Mouse (Mus musculus): ENCODE measurements around the gene Cyb5d2. TPM values are rescaled to one million over a fixed set of nuclear protein-coding genes. Genes with fewer than 3 reads are reported as not detected.
A peak's percentile ranks its signal among the peaks of the same experiment; 100 is the strongest.

Gene Cyb5d2
- polyA plus RNA-seq, 1 experiment from 2014 or later, result 7.9 TPM

DNA sequence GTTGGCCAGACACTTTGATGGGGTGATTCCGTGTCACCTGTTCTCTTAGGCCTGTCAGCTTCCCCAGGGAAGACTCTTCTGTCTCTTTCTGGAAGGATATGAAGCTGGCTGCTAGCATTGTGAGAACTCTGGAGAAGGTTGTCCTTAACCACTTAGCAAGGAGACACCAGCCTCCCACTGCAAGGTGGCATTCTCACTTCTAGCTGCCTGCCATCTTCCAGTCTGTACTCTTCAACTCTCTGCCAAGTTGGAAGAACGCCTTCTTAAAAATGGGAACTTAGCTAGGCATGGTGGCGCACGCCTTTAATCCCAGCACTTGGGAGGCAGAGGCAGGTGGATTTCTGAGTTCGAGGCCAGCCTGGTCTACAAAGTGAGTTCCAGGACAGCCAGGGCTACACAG, 17.7 kb upstream of the Cyb5d2 start:
- WGBS, result 91% methylated on average over 5 of the region's 5 CpGs
- Histone ChIP-seq H3K9me3 (replicated peaks; ENCODE audit: control insufficient read depth, low read length) (no peaks in the 10 kb centered on the region), H3K36me3 (ENCODE audit: control insufficient read depth, insufficient read depth) (no peaks in the 10 kb centered on the region), H3K27me3 (ENCODE audit: control insufficient read depth, insufficient read depth, low read length) (no peaks in the 10 kb centered on the region), H3K27ac (ENCODE audit: low read length) (no peak overlapping the region), H3K4me1 (ENCODE audit: control insufficient read depth, insufficient read depth, low read length) (no peaks in the 10 kb centered on the region), H3K9ac (ENCODE audit: low read length) (no peak overlapping the region), H3K4me2 (ENCODE audit: low read depth, low read length) (no peak overlapping the region), H3K4me3 (ENCODE audit: low read length) (no peak overlapping the region)
- no peak for ATAC-seq (replicated peaks; ENCODE audit: extremely low read depth, insufficient read depth, low FRiP score)

DNA sequence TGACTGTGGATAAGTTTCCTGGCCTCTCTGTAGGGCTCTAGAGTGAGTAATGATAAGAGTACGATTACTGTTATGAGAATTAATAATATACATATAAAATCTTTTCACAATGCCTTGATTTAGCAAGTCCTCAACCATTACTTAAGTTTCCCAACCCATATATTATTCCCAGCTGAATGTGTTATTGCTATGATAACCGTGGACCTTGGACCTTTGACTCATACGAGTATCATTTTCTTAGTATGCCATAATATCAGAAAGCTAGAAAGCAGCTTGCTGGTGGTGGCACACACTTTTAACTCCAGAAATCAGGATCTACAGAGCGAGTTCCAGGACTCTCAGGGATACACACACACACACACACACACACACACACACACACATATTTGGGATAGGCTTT, 12.1 kb upstream of the Cyb5d2 start:
- no peak for ATAC-seq (replicated peaks; ENCODE audit: extremely low read depth, insufficient read depth, low FRiP score)
- Histone ChIP-seq H3K27me3 (ENCODE audit: control insufficient read depth, insufficient read depth, low read length) (no peaks in the 10 kb centered on the region), H3K4me3 (ENCODE audit: low read length) (no peak overlapping the region), H3K27ac (ENCODE audit: low read length) (no peak overlapping the region), H3K9me3 (replicated peaks; ENCODE audit: control insufficient read depth, low read length) (no peaks in the 10 kb centered on the region), H3K9ac (ENCODE audit: low read length) (no peak overlapping the region), H3K4me1 (ENCODE audit: control insufficient read depth, insufficient read depth, low read length) (peaks cover 36% of the 10 kb centered on the region), H3K36me3 (ENCODE audit: control insufficient read depth, insufficient read depth) (no peaks in the 10 kb centered on the region), H3K4me2 (ENCODE audit: low read depth, low read length) (no peak overlapping the region)
- WGBS, result 61% methylated on average over 4 of the region's 4 CpGs

GRCm38 (mm10) chr11:72806556-72806955, 10.6 kb upstream of the Cyb5d2 start:
- no peak overlapping the region for H3K27ac ChIP-seq (ENCODE audit: low read length)
- no peaks in the 10 kb centered on the region for H3K27me3 ChIP-seq (ENCODE audit: control insufficient read depth, insufficient read depth, low read length)
- H3K4me1 ChIP-seq (ENCODE audit: control insufficient read depth, insufficient read depth, low read length), result peaks cover 39% of the 10 kb centered on the region
- H3K4me3 ChIP-seq (ENCODE audit: low read length), result no peak overlapping the region
- H3K9me3 ChIP-seq (replicated peaks; ENCODE audit: control insufficient read depth, low read length), result no peaks in the 10 kb centered on the region
- 68% methylated on average over 2 of the region's 2 CpGs for WGBS
- ATAC-seq (replicated peaks; ENCODE audit: extremely low read depth, insufficient read depth, low FRiP score), result no peak
- no peak overlapping the region for H3K4me2 ChIP-seq (ENCODE audit: low read depth, low read length)
- no peaks in the 10 kb centered on the region for H3K36me3 ChIP-seq (ENCODE audit: control insufficient read depth, insufficient read depth)
- H3K9ac ChIP-seq (ENCODE audit: low read length), result no peak overlapping the region

DNA sequence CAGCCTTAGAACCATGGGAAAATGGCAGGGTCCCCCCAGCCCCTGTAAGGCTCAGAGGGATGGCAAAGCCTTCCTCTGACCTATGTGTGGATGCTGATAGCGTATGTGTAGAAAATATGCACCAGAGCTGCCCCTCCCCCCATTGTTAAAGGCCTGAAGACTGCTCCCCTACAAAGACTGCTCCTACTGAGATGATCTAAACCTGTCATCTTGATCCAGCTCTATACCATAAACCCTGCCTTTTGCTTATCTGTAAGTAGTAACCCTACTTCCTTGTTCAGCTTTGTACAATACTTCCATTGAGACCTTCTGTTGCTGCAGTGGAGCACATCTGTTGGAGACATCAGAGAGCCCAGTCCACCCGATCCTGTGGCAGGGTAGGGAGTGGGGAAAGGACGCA, 9.3 kb upstream of the Cyb5d2 start:
- no peaks in the 10 kb centered on the region for H3K9me3 ChIP-seq (replicated peaks; ENCODE audit: control insufficient read depth, low read length)
- no peaks in the 10 kb centered on the region for H3K27me3 ChIP-seq (ENCODE audit: control insufficient read depth, insufficient read depth, low read length)
- WGBS, result 86% methylated on average over 3 of the region's 3 CpGs
- no peak for ATAC-seq (replicated peaks; ENCODE audit: extremely low read depth, insufficient read depth, low FRiP score)
- no peak overlapping the region for H3K4me3 ChIP-seq (ENCODE audit: low read length)
- H3K4me1 ChIP-seq (ENCODE audit: control insufficient read depth, insufficient read depth, low read length), result peaks cover 39% of the 10 kb centered on the region
- H3K36me3 ChIP-seq (ENCODE audit: control insufficient read depth, insufficient read depth), result no peaks in the 10 kb centered on the region
- no peak overlapping the region for H3K4me2 ChIP-seq (ENCODE audit: low read depth, low read length)
- no peak overlapping the region for H3K9ac ChIP-seq (ENCODE audit: low read length)
- no peak overlapping the region for H3K27ac ChIP-seq (ENCODE audit: low read length)

DNA sequence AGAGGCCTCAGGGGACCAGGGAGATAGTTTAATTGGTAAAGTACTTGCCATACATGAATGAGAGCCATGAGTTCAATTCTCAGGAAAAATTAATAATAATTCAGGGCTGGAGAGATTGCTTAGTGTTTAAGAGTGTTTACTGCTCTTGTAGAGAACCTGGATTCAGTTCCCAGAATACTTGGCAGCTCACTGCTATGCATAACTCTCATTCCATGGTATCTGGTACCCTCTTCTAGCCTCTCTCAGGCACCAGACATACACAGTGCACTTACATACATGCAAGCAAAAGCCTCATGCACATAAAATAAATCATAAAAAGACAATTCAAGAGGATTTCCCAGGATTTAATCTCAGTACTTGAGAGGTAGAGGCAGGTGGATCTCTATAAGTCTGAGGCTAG, 8.6 kb upstream of the Cyb5d2 start:
- Histone ChIP-seq H3K4me2 (ENCODE audit: low read depth, low read length) (no peak overlapping the region), H3K36me3 (ENCODE audit: control insufficient read depth, insufficient read depth) (no peaks in the 10 kb centered on the region), H3K9ac (ENCODE audit: low read length) (no peak overlapping the region), H3K4me1 (ENCODE audit: control insufficient read depth, insufficient read depth, low read length) (peaks cover 39% of the 10 kb centered on the region), H3K27me3 (ENCODE audit: control insufficient read depth, insufficient read depth, low read length) (no peaks in the 10 kb centered on the region), H3K4me3 (ENCODE audit: low read length) (no peak overlapping the region), H3K9me3 (replicated peaks; ENCODE audit: control insufficient read depth, low read length) (no peaks in the 10 kb centered on the region), H3K27ac (ENCODE audit: low read length) (no peak overlapping the region; the same call in 1 of the 2 replicates)
- ATAC-seq (replicated peaks; ENCODE audit: extremely low read depth, insufficient read depth, low FRiP score), result peak; percentile 75; the same call in 1 of the 2 replicates

DNA sequence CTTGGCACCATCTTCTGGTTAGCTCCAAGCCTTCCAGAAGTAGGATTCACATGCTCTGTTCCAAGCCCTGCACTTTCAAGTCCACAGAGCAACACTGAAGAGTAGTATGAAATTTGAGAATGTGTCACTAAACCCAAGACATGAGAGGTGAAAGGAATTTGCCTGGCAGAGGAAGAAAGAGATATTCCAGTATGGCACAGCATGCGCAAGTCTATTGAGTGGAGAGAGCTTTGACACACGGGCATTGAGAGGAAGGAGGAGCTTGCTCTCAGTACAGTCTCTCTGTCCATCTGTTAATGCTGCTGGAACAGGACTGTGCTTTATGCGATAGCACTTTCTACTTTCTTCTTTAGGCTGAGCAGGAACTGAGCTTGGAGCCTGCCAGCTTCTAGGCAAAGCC, 7.1 kb upstream of the Cyb5d2 start:
- H3K27ac ChIP-seq (ENCODE audit: low read length), result peak overlapping the region; percentile 34
- ATAC-seq (replicated peaks; ENCODE audit: extremely low read depth, insufficient read depth, low FRiP score), result peak; percentile 57; the same call in 1 of the 2 replicates

DNA sequence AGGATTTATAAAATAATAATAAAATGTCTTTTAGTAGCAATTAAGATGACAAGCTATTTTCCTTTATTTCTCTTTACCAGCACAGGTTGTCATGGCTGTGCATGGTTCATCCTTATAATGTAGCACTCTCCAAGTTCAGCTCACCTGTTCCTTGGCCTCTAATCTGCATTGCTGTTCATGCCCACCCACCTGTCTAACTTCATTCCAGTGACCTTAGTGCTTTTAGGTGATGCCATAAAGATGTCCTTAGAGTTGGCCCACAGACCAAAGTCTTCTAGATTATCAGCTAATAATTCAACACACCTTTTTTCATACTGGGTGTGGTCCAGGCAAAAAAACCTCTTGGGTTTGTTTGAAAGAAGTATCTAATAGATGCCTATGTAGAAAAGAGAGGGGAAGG, 5.2 kb upstream of the Cyb5d2 start:
- Histone ChIP-seq H3K27me3 (ENCODE audit: control insufficient read depth, insufficient read depth, low read length) (no peaks in the 10 kb centered on the region), H3K4me2 (ENCODE audit: low read depth, low read length) (no peak overlapping the region), H3K36me3 (ENCODE audit: control insufficient read depth, insufficient read depth) (no peaks in the 10 kb centered on the region), H3K4me3 (ENCODE audit: low read length) (no peak overlapping the region), H3K27ac (ENCODE audit: low read length) (no peak overlapping the region), H3K9me3 (replicated peaks; ENCODE audit: control insufficient read depth, low read length) (no peaks in the 10 kb centered on the region), H3K9ac (ENCODE audit: low read length) (no peak overlapping the region), H3K4me1 (ENCODE audit: control insufficient read depth, insufficient read depth, low read length) (peaks cover 31% of the 10 kb centered on the region)
- ATAC-seq (replicated peaks; ENCODE audit: extremely low read depth, insufficient read depth, low FRiP score), result no peak

More for the DNA sequence above, 7.1 kb upstream of the Cyb5d2 start:
- H3K9me3 ChIP-seq (replicated peaks; ENCODE audit: control insufficient read depth, low read length), result no peaks in the 10 kb centered on the region
- H3K27me3 ChIP-seq (ENCODE audit: control insufficient read depth, insufficient read depth, low read length), result no peaks in the 10 kb centered on the region
- no peak overlapping the region for H3K4me2 ChIP-seq (ENCODE audit: low read depth, low read length)
- H3K36me3 ChIP-seq (ENCODE audit: control insufficient read depth, insufficient read depth), result no peaks in the 10 kb centered on the region
- no peak overlapping the region for H3K4me3 ChIP-seq (ENCODE audit: low read length)
- H3K4me1 ChIP-seq (ENCODE audit: control insufficient read depth, insufficient read depth, low read length), result peaks cover 39% of the 10 kb centered on the region
- H3K9ac ChIP-seq (ENCODE audit: low read length), result no peak overlapping the region
- WGBS, result 49% methylated on average over 3 of the region's 3 CpGs

GRCm38 (mm10) chr11:72798112-72798511, 2.2 kb upstream of the Cyb5d2 start:
- no peaks in the 10 kb centered on the region for H3K27me3 ChIP-seq (ENCODE audit: control insufficient read depth, insufficient read depth, low read length)
- ATAC-seq (replicated peaks; ENCODE audit: extremely low read depth, insufficient read depth, low FRiP score), result no peak
- peaks cover 13% of the 10 kb centered on the region for H3K4me1 ChIP-seq (ENCODE audit: control insufficient read depth, insufficient read depth, low read length)
- H3K4me3 ChIP-seq (ENCODE audit: low read length), result no peak overlapping the region
- no peak overlapping the region for H3K27ac ChIP-seq (ENCODE audit: low read length)
- no peaks in the 10 kb centered on the region for H3K36me3 ChIP-seq (ENCODE audit: control insufficient read depth, insufficient read depth)
- H3K4me2 ChIP-seq (ENCODE audit: low read depth, low read length), result no peak overlapping the region
- H3K9ac ChIP-seq (ENCODE audit: low read length), result no peak overlapping the region
- H3K9me3 ChIP-seq (replicated peaks; ENCODE audit: control insufficient read depth, low read length), result no peaks in the 10 kb centered on the region

- H3K9me3 ChIP-seq (replicated peaks; ENCODE audit: control insufficient read depth, low read length), result no peaks in the 10 kb centered on the region
- H3K36me3 ChIP-seq (ENCODE audit: control insufficient read depth, insufficient read depth), result no peaks in the 10 kb centered on the region
- H3K4me2 ChIP-seq (ENCODE audit: low read depth, low read length), result peak overlapping the region; percentile 95
- H3K27me3 ChIP-seq (ENCODE audit: control insufficient read depth, insufficient read depth, low read length), result no peaks in the 10 kb centered on the region
- WGBS, result 13% methylated on average over 10 of the region's 10 CpGs
- H3K27ac ChIP-seq (ENCODE audit: low read length), result peak overlapping the region; percentile 75
- H3K4me3 ChIP-seq (ENCODE audit: low read length), result peak overlapping the region; percentile 98
- peak overlapping the region; percentile 97 for H3K9ac ChIP-seq (ENCODE audit: low read length)
- ATAC-seq (replicated peaks; ENCODE audit: extremely low read depth, insufficient read depth, low FRiP score), result no peak
- H3K4me1 ChIP-seq (ENCODE audit: control insufficient read depth, insufficient read depth, low read length), result peaks cover 9% of the 10 kb centered on the region
Observed at GRCm38 (mm10) chr11:72796773-72797338, 914 bp upstream of the Cyb5d2 start.

Data from heart, embryonic 16.5 days (tissue).